In the genomic region with DNA sequence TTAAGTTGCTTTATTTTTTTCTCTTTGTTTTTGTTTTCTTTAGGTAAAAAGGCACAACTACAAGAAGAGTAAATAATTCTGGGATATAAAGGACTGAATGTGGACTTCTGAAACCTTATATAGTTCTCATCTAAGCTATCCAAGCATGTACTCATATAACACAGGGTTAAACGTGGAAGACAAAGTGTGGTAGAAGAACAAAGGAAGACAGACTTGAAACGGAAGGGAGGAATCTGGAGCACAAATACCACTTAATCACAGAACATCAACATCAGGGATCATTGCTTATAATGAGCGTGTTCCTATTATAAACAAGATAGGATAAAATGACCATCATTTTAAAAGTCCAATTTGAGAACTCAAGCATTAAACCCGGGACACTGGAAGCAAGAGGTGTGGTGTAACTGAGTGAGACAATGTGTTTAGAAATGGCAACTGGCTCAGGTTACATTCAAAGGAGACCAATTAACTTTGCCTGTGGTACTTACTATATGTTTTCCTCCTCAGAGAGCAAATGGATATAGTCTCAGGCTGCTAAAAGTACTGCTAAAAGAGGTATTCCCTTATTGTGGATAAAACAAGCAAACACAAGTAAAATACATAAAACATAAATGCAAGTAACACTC, we compare ENCODE assay signal across 27 mouse cellular contexts.
DNase-seq lines count a peak whose midpoint lies in the region; ATAC-seq and TF ChIP-seq lines count a peak whose summit lies in the region.
"Had no signal": no experiment of that assay in that cellular context is flagged by ENCODE, and none has a peak within 500 bp of the region (broad histone marks: within the 10 kb centered on the region; RNA-seq: fewer than 3 reads in every experiment).

No protein-coding gene starts in this region.

- H3K4me1 ChIP-seq in embryonic facial prominence, embryonic 11.5 days (ENCODE audit: control insufficient read depth, insufficient read depth, low read length): no peaks in the 10 kb centered on the region
- peaks cover 20% of the 10 kb centered on the region for H3K4me1 ChIP-seq in embryonic facial prominence, embryonic 10.5 days
- H3K4me1 ChIP-seq in kidney, embryonic 15.5 days: no peaks in the 10 kb centered on the region
- no peaks in the 10 kb centered on the region for H3K4me1 ChIP-seq in kidney, postnatal 0 days (replicated peaks; ENCODE audit: insufficient read depth, low read length)
- H3K4me1 ChIP-seq: embryonic facial prominence, embryonic 15.5 days; forebrain, embryonic 12.5 days had no signal

- DNase-seq in embryonic facial prominence, embryonic 11.5 days (ENCODE audit: low spot score): peak; percentile 19
- DNase-seq in embryonic facial prominence, embryonic 10.5 days (ENCODE audit: low spot score): no peak
- no peak for DNase-seq in kidney, postnatal 25 days
- DNase-seq in kidney, postnatal 0 days (ENCODE audit: low spot score): peak; percentile 52
- DNase-seq in kidney, postnatal 14 days: no peak
- DNase-seq: adrenal gland, adult 8-10 months; adrenal gland, postnatal 14 days; adrenal gland, postnatal 36 days; B cell, adult 2 months; cerebellum, adult 11-12 months; cerebellum, adult 2 months; cerebellum, adult 9-10 months; cerebellum, postnatal 10 days; cerebellum, postnatal 25 days had no signal

- WGBS in embryonic facial prominence, embryonic 11.5 days: 45% methylated on average over 4 of the region's 4 CpGs
- WGBS in embryonic facial prominence, embryonic 10.5 days: 51% methylated on average over 4 of the region's 4 CpGs
- WGBS in kidney, embryonic 15.5 days: 33% methylated on average over 4 of the region's 4 CpGs
- 31% methylated on average over 4 of the region's 4 CpGs for WGBS in kidney, postnatal 0 days

- H3K4me2 ChIP-seq in embryonic facial prominence, embryonic 11.5 days (ENCODE audit: low read depth, low read length): no peak overlapping the region
- H3K4me2 ChIP-seq in kidney, embryonic 15.5 days: no peak overlapping the region
- H3K4me2 ChIP-seq in kidney, postnatal 0 days (ENCODE audit: low read length): no peak overlapping the region
- H3K4me2 ChIP-seq: embryonic facial prominence, embryonic 12.5 days; embryonic facial prominence, embryonic 15.5 days; forebrain, embryonic 12.5 days had no signal

- no peak for ATAC-seq in embryonic facial prominence, embryonic 11.5 days (replicated peaks; ENCODE audit: insufficient number of reproducible peaks, low FRiP score, low TSS enrichment, low read depth)
- peak; percentile 79 for ATAC-seq in kidney, embryonic 15.5 days (replicated peaks; ENCODE audit: low FRiP score)
- ATAC-seq in kidney, postnatal 0 days (replicated peaks; ENCODE audit: low FRiP score, low read depth): no peak
- ATAC-seq: activated CD4-positive, CD25-positive, alpha-beta regulatory T cell, adult 4 months; CD4-positive, CD25-positive, alpha-beta regulatory T cell, adult 4 months; forebrain, embryonic 14.5 days; forebrain, embryonic 16.5 days; Patski had no signal

- no peak overlapping the region for H3K27ac ChIP-seq in embryonic facial prominence, embryonic 11.5 days (replicated peaks; ENCODE audit: low read depth, low read length)
- H3K27ac ChIP-seq in embryonic facial prominence, embryonic 10.5 days (replicated peaks): no peak overlapping the region
- no peak overlapping the region for H3K27ac ChIP-seq in kidney, embryonic 15.5 days
- no peak overlapping the region for H3K27ac ChIP-seq in kidney, postnatal 0 days
- H3K27ac ChIP-seq: embryonic facial prominence, embryonic 12.5 days; embryonic facial prominence, embryonic 15.5 days; forebrain, embryonic 10.5 days; forebrain, embryonic 12.5 days had no signal

- no peak overlapping the region for H3K4me3 ChIP-seq in embryonic facial prominence, embryonic 11.5 days (ENCODE audit: low read depth, low read length)
- H3K4me3 ChIP-seq in embryonic facial prominence, embryonic 10.5 days: no peak overlapping the region
- no peak overlapping the region for H3K4me3 ChIP-seq in kidney, embryonic 15.5 days (replicated peaks)
- H3K4me3 ChIP-seq in kidney, postnatal 0 days (replicated peaks; ENCODE audit: low read depth, low read length): no peak overlapping the region
- H3K4me3 ChIP-seq: embryonic facial prominence, embryonic 12.5 days; embryonic facial prominence, embryonic 15.5 days; erythroblast, embryonic 14.5 days; forebrain, embryonic 10.5 days; forebrain, embryonic 12.5 days had no signal

- H3K9ac ChIP-seq in embryonic facial prominence, embryonic 11.5 days (replicated peaks; ENCODE audit: low read length): no peak overlapping the region
- no peak overlapping the region for H3K9ac ChIP-seq in kidney, embryonic 15.5 days
- no peak overlapping the region for H3K9ac ChIP-seq in kidney, postnatal 0 days (ENCODE audit: low read depth, low read length)
- H3K9ac ChIP-seq: embryonic facial prominence, embryonic 12.5 days; embryonic facial prominence, embryonic 15.5 days; forebrain, embryonic 12.5 days had no signal

- no peak for TF ChIP-seq CTCF in kidney, postnatal 0 days (IDR thresholded peaks at IDR 0.05; ENCODE audit: low read depth)

- no peaks in the 10 kb centered on the region for H3K36me3 ChIP-seq in embryonic facial prominence, embryonic 11.5 days (replicated peaks; ENCODE audit: control insufficient read depth, insufficient read depth, low read depth, low read length)
- no peaks in the 10 kb centered on the region for H3K36me3 ChIP-seq in embryonic facial prominence, embryonic 10.5 days (replicated peaks)
- H3K36me3 ChIP-seq in kidney, embryonic 15.5 days: no peaks in the 10 kb centered on the region
- H3K36me3 ChIP-seq in kidney, postnatal 0 days (ENCODE audit: insufficient read depth, low read length): no peaks in the 10 kb centered on the region
- H3K36me3 ChIP-seq: embryonic facial prominence, embryonic 12.5 days; embryonic facial prominence, embryonic 15.5 days; forebrain, embryonic 10.5 days; forebrain, embryonic 12.5 days; G1E had no signal

- no peaks in the 10 kb centered on the region for H3K27me3 ChIP-seq in embryonic facial prominence, embryonic 11.5 days (ENCODE audit: control insufficient read depth, insufficient read depth, low read length)
- H3K27me3 ChIP-seq in embryonic facial prominence, embryonic 10.5 days (replicated peaks; ENCODE audit: low read depth, poor library complexity, severe bottlenecking): no peaks in the 10 kb centered on the region
- no peaks in the 10 kb centered on the region for H3K27me3 ChIP-seq in kidney, embryonic 15.5 days
- H3K27me3 ChIP-seq in kidney, postnatal 0 days (ENCODE audit: insufficient read depth, low read length): no peaks in the 10 kb centered on the region
- H3K27me3 ChIP-seq: CH12.LX; embryonic facial prominence, embryonic 12.5 days; embryonic facial prominence, embryonic 15.5 days; forebrain, embryonic 12.5 days; Patski had no signal

- no peaks in the 10 kb centered on the region for H3K9me3 ChIP-seq in embryonic facial prominence, embryonic 11.5 days (replicated peaks; ENCODE audit: control insufficient read depth, low read length)
- H3K9me3 ChIP-seq in embryonic facial prominence, embryonic 10.5 days: no peaks in the 10 kb centered on the region
- no peaks in the 10 kb centered on the region for H3K9me3 ChIP-seq in kidney, embryonic 15.5 days (replicated peaks)
- H3K9me3 ChIP-seq in kidney, postnatal 0 days (replicated peaks; ENCODE audit: low read length): no peaks in the 10 kb centered on the region
- H3K9me3 ChIP-seq: embryonic facial prominence, embryonic 12.5 days; embryonic facial prominence, embryonic 15.5 days; forebrain, embryonic 10.5 days; forebrain, embryonic 12.5 days; G1E had no signal

Comparison
In these comparisons a context has a peak if more than half of its experiments do, and no peak if none do; other contexts are left out.
1. DNase-seq: peak in embryonic facial prominence, embryonic 11.5 days (single experiment) and kidney, postnatal 0 days (single experiment); none in embryonic facial prominence, embryonic 10.5 days (single experiment), kidney, postnatal 25 days (0 of 2) and kidney, postnatal 14 days (single experiment).